Comparison of ENCODE assay signal across 8 mouse cellular contexts in genomic region chr6:128438871-128439341, GRCm38 (mm10). TPM values are rescaled to one million over a fixed set of nuclear protein-coding genes. Genes with fewer than 3 reads are reported as not detected.
DNase-seq lines count a peak whose midpoint lies in the region; ATAC-seq and TF ChIP-seq lines count a peak whose summit lies in the region.

No protein-coding gene starts in this region.

- 20% methylated on average over 18 of the region's 18 CpGs for WGBS in kidney, embryonic 14.5 days
- WGBS in midbrain, embryonic 11.5 days: 31% methylated on average over 18 of the region's 18 CpGs

- H3K4me1 ChIP-seq in CH12.LX (ENCODE audit: control insufficient read depth in 1 of 2, insufficient read depth in 2 of 2): peaks cover 5 to 18% of the 10 kb centered on the region in 2 experiments; a peak in 3 of 4 replicates
- H3K4me1 ChIP-seq in kidney, embryonic 14.5 days (ENCODE audit: control insufficient read depth, insufficient read depth, low read length): peaks cover 16% of the 10 kb centered on the region
- peaks cover 12% of the 10 kb centered on the region for H3K4me1 ChIP-seq in midbrain, embryonic 11.5 days (ENCODE audit: control insufficient read depth, insufficient read depth, low read length)

- TF ChIP-seq POLR2A in CH12.LX (IDR thresholded peaks at IDR 0.05; ENCODE audit: low read depth, low read length): no peak

- TF ChIP-seq CTCF in CH12.LX (conservative IDR thresholded peaks at IDR 0.05 in 1 of 2, IDR thresholded peaks at IDR 0.05 in 1 of 2; ENCODE audit: low read depth in 2 of 2, low read length in 2 of 2): no peak

- H3K27ac ChIP-seq in CH12.LX (ENCODE audit: insufficient read depth, low read depth): no peak overlapping the region
- peak overlapping the region; percentile 44 for H3K27ac ChIP-seq in kidney, embryonic 14.5 days (ENCODE audit: low read depth, low read length)
- H3K27ac ChIP-seq in midbrain, embryonic 11.5 days (ENCODE audit: low read depth, low read length): no peak overlapping the region

- TF ChIP-seq RAD21 in CH12.LX (IDR thresholded peaks at IDR 0.05; ENCODE audit: low read depth, low read length): no peak

- peak overlapping the region; percentile 99 for H3K4me2 ChIP-seq in CH12.LX (ENCODE audit: insufficient read depth, low read depth, poor library complexity, severe bottlenecking)
- H3K4me2 ChIP-seq in kidney, embryonic 14.5 days (replicated peaks; ENCODE audit: low read depth, low read length): peak overlapping the region; percentile 45
- peak overlapping the region; percentile 80 for H3K4me2 ChIP-seq in midbrain, embryonic 11.5 days

- H3K4me3 ChIP-seq in CH12.LX (replicated peaks in 1 of 3; ENCODE audit: low read depth in 2 of 3, low read length in 2 of 3, poor library complexity in 1 of 3): peak overlapping the region; percentile 42 to 100 (median 60)
- H3K4me3 ChIP-seq in kidney, embryonic 14.5 days (ENCODE audit: low read length): peak overlapping the region; percentile 82
- H3K4me3 ChIP-seq in midbrain, embryonic 11.5 days (ENCODE audit: low read depth, low read length): peak overlapping the region; percentile 97

- peaks cover 27% of the 10 kb centered on the region for H3K79me2 ChIP-seq in CH12.LX (replicated peaks; ENCODE audit: control insufficient read depth, extremely low read depth, insufficient read depth, poor library complexity, severe bottlenecking)

- no peaks in the 10 kb centered on the region for H3K27me3 ChIP-seq in CH12.LX (replicated peaks)
- no peaks in the 10 kb centered on the region for H3K27me3 ChIP-seq in kidney, embryonic 14.5 days (ENCODE audit: control insufficient read depth, insufficient read depth, low read length)
- no peaks in the 10 kb centered on the region for H3K27me3 ChIP-seq in midbrain, embryonic 11.5 days (ENCODE audit: control insufficient read depth, insufficient read depth, low read length)

- peak overlapping the region; percentile 77 for H3K9ac ChIP-seq in CH12.LX (ENCODE audit: insufficient read depth, low read depth)
- H3K9ac ChIP-seq in kidney, embryonic 14.5 days (ENCODE audit: low read depth, low read length): peak overlapping the region; percentile 40; the same call in 1 of the 2 replicates
- peak overlapping the region; percentile 34; the same call in 1 of the 2 replicates for H3K9ac ChIP-seq in midbrain, embryonic 11.5 days (ENCODE audit: low read length)

- peaks cover 25 to 33% of the 10 kb centered on the region in 2 experiments for H3K36me3 ChIP-seq in CH12.LX (replicated peaks in 1 of 2; ENCODE audit: control insufficient read depth in 1 of 2, insufficient read depth in 1 of 2, low read length in 1 of 2)
- peaks cover 27% of the 10 kb centered on the region for H3K36me3 ChIP-seq in kidney, embryonic 14.5 days (ENCODE audit: control insufficient read depth, insufficient read depth, low read length)
- peaks cover 19% of the 10 kb centered on the region for H3K36me3 ChIP-seq in midbrain, embryonic 11.5 days (ENCODE audit: control insufficient read depth, insufficient read depth, low read length)

- ATAC-seq in erythroid progenitor cell, adult 5-6 weeks (replicated peaks; ENCODE audit: low FRiP score, poor library complexity, severe bottlenecking): peak; percentile 33
- ATAC-seq in kidney, embryonic 14.5 days (ENCODE audit: low FRiP score, low TSS enrichment): peak; percentile 78; the same call in 1 of the 2 replicates
- ATAC-seq in midbrain, embryonic 11.5 days (ENCODE audit: low FRiP score): peak; percentile 63; the same call in 1 of the 2 replicates

- no peak for TF ChIP-seq EP300 in CH12.LX (IDR thresholded peaks at IDR 0.05; ENCODE audit: low read length)

- DNase-seq in adrenal gland, adult 2 months: peak; percentile 43
- DNase-seq in adrenal gland, postnatal 4 days (ENCODE audit: low spot score in 2 of 2): no peak
- DNase-seq in CH12.LX (ENCODE audit: extremely low read depth): no peak
- DNase-seq in midbrain, embryonic 11.5 days (ENCODE audit: low spot score, missing footprints): no peak
- no peak for DNase-seq in gastrocnemius, postnatal 25 days
- DNase-seq in urinary bladder, postnatal 10 days (ENCODE audit: low spot score): no peak

- H3K9me3 ChIP-seq in CH12.LX (replicated peaks; ENCODE audit: low read length): no peaks in the 10 kb centered on the region
- H3K9me3 ChIP-seq in kidney, embryonic 14.5 days (ENCODE audit: control insufficient read depth, low read length): no peaks in the 10 kb centered on the region
- no peaks in the 10 kb centered on the region for H3K9me3 ChIP-seq in midbrain, embryonic 11.5 days (ENCODE audit: control insufficient read depth, low read length)

- dilution Hi-C loops in CH12.LX (cut with MboI; ENCODE audit: extremely low pct_ligation_motif_present, extremely low pct_unique_long_range_greater_than_20kb, low sequenced_read_pairs): no loop called here

- in situ Hi-C loops in CH12.LX (cut with MboI; ENCODE audit: low pct_ligation_motif_present, low pct_unique_long_range_greater_than_20kb, low sequenced_read_pairs): no loop called here

TF ChIP-seq in CH12.LX, 34 proteins besides CTCF, POLR2A, EP300 and RAD21:
- TF ChIP-seq ZNF384 (IDR thresholded peaks at IDR 0.05; ENCODE audit: low read depth, low read length): no peak
- peak; percentile 55; the same call in 1 of the 2 replicates for TF ChIP-seq CHD2 (IDR thresholded peaks at IDR 0.05; ENCODE audit: low read length)
- peak; percentile 2; the same call in 1 of the 2 replicates for TF ChIP-seq MAZ (IDR thresholded peaks at IDR 0.05; ENCODE audit: low read depth, low read length)

RNA-seq across cellular contexts. Expression of gene Fkbp4, which starts 0.4 kb away (rescaled TPM):
- total RNA-seq in adrenal gland, adult 2 months (2021): 100 to 1,000 TPM; 229 to 272 TPM
- polyA plus RNA-seq in adrenal gland, adult 2 months (2012; rRNA removed): 187 and 202 TPM in 2 replicates
- 100 to 1,000 TPM; 190 to 194 TPM for total RNA-seq in adrenal gland, postnatal 4 days (2021)
- 265 and 319 TPM in 2 replicates for total RNA-seq in CH12.LX (2012; rRNA removed)
- total RNA-seq in CH12.LX (2014; rRNA removed): 190 and 198 TPM in 2 replicates
- 304 and 366 TPM in 2 replicates for polyA plus RNA-seq in CH12.LX (2012; ENCODE audit: insufficient read length, low read depth)
- total RNA-seq in erythroid progenitor cell, adult 5-6 weeks (2015; ENCODE audit: low replicate concordance): 18.0 and 23.5 TPM in 2 replicates
- total RNA-seq in erythroid progenitor cell, adult 5-6 weeks (2017; ENCODE audit: low replicate concordance): 40.8 and 44.4 TPM in 2 replicates
- polyA plus RNA-seq in kidney, embryonic 14.5 days (2014; fragmentation: Nextera tagmentation; extraction: Ambion mirVana): 400 and 513 TPM in 2 replicates
- 559 and 584 TPM in 2 replicates for polyA plus RNA-seq in midbrain, embryonic 11.5 days (2014; fragmentation: Nextera tagmentation; extraction: Ambion mirVana)
- total RNA-seq in gastrocnemius, postnatal 25 days (2021): 100 to 1,000 TPM; 105 to 111 TPM

RNA-seq across cellular contexts. Expression of gene Itfg2, which starts 14.2 kb away (rescaled TPM):
- 10 to 100 TPM; 28.6 to 32.8 TPM for total RNA-seq in adrenal gland, adult 2 months (2021)
- polyA plus RNA-seq in adrenal gland, adult 2 months (2012; rRNA removed): 31.7 and 40.3 TPM in 2 replicates
- 10 to 100 TPM; 30.8 to 43.9 TPM for total RNA-seq in adrenal gland, postnatal 4 days (2021)
- total RNA-seq in CH12.LX (2012; rRNA removed) (16.8 and 17.9 TPM in 2 replicates), CH12.LX (2014; rRNA removed) (5.3 and 8.0 TPM in 2 replicates)
- polyA plus RNA-seq in CH12.LX (2012; ENCODE audit: insufficient read length, low read depth): 45.1 and 45.3 TPM in 2 replicates
- total RNA-seq in erythroid progenitor cell, adult 5-6 weeks (2015; ENCODE audit: low replicate concordance): 3.6 and 37.3 TPM in 2 replicates
- total RNA-seq in erythroid progenitor cell, adult 5-6 weeks (2017; ENCODE audit: low replicate concordance): 5.9 and 19.5 TPM in 2 replicates
- polyA plus RNA-seq in kidney, embryonic 14.5 days (2014; fragmentation: Nextera tagmentation; extraction: Ambion mirVana): 24.0 and 35.7 TPM in 2 replicates
- 26.3 and 27.2 TPM in 2 replicates for polyA plus RNA-seq in midbrain, embryonic 11.5 days (2014; fragmentation: Nextera tagmentation; extraction: Ambion mirVana)
- total RNA-seq in gastrocnemius, postnatal 25 days (2021): 10 to 100 TPM; 14.4 to 15.1 TPM

RNA-seq across cellular contexts. Expression of gene Nrip2, which starts 39.8 kb away (rescaled TPM):
- 1 to 10 TPM; 2.1 to 2.5 TPM for total RNA-seq in adrenal gland, adult 2 months (2021)
- 2.6 and 3.9 TPM in 2 replicates for polyA plus RNA-seq in adrenal gland, adult 2 months (2012; rRNA removed)
- 1 to 10 TPM; 4.1 to 6.2 TPM for total RNA-seq in adrenal gland, postnatal 4 days (2021)
- total RNA-seq in CH12.LX (2012; rRNA removed): 0.13 TPM in 2 replicates
- total RNA-seq in CH12.LX (2014; rRNA removed): not detected in 2 replicates
- polyA plus RNA-seq in CH12.LX (2012; ENCODE audit: insufficient read length, low read depth): 1.1 and 1.3 TPM in 2 replicates
- not detected in 2 replicates for total RNA-seq in erythroid progenitor cell, adult 5-6 weeks (2015; ENCODE audit: low replicate concordance)
- total RNA-seq in erythroid progenitor cell, adult 5-6 weeks (2017; ENCODE audit: low replicate concordance): not detected in 2 replicates
- 13.3 and 17.9 TPM in 2 replicates for polyA plus RNA-seq in kidney, embryonic 14.5 days (2014; fragmentation: Nextera tagmentation; extraction: Ambion mirVana)
- 2.2 and 2.7 TPM in 2 replicates for polyA plus RNA-seq in midbrain, embryonic 11.5 days (2014; fragmentation: Nextera tagmentation; extraction: Ambion mirVana)
- total RNA-seq in gastrocnemius, postnatal 25 days (2021): 1 to 10 TPM in 1 of 2 experiments, under 1 TPM in 1; 0.97 to 1.7 TPM

Comparison
In these comparisons a context has a peak if more than half of its experiments do, and no peak if none do; other contexts are left out.
1. H3K4me2 ChIP-seq: peak in every context shown above with its lines; median percentile 99 in CH12.LX; 80 in midbrain, embryonic 11.5 days; 45 in kidney, embryonic 14.5 days.